Mouse (Mus musculus) kidney, postnatal 25 days (tissue): ENCODE data around the gene Apoa2.

ENCODE experiments used
- DNase-seq, 2 experiments: peaks; one replicate each; pipeline ENCODE4 v3.0.0; 2021; ENCODE audit warnings: mixed read lengths in 2 of 2

Apoa2 gene

GRCm38 (mm10) chr1:171262594-171263130, 37.8 kb downstream of the Apoa2 start:
- peak; percentile 77 to 82 for DNase-seq

- DNase-seq, result peak; percentile 61 to 64
These were observed 38.3 kb downstream of the Apoa2 start for GRCm38 (mm10) chr1:171263185-171263611.

GRCm38 (mm10) chr1:171263666-171264461, 39.0 kb downstream of the Apoa2 start:
- peak in 1 of 2 experiments; percentile 40 for DNase-seq

GRCm38 (mm10) chr1:171265971-171266744, 41.3 kb downstream of the Apoa2 start:
- DNase-seq, result no peak

- DNase-seq, result no peak
These were observed 43.5 kb downstream of the Apoa2 start for GRCm38 (mm10) chr1:171268341-171268740.

GRCm38 (mm10) chr1:171269848-171270572, 45.2 kb downstream of the Apoa2 start, which contains the start of gene B4galt3:
Gene B4galt3, plus strand, starts transcription at chr1:171270328.
- peak; percentile 97 to 98 for DNase-seq

DNA sequence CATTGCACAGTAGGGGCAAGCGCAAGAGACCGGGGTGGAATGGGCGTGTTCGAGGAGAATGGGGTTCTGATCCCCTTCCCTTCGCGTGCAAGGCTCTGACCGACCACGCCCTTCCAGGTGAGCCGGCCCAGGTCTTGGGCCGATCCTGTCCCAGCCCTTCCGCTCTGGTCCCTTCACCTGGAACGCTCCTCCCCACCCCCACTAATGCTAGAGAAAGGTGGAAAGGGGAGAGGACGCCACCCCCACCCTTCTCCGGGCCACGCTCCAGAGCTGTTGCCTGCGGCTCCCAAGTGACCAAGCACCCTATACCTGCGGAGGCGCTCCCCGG, 45.7 kb downstream of the Apoa2 start:
- DNase-seq, result peak; percentile 77 to 91

DNA sequence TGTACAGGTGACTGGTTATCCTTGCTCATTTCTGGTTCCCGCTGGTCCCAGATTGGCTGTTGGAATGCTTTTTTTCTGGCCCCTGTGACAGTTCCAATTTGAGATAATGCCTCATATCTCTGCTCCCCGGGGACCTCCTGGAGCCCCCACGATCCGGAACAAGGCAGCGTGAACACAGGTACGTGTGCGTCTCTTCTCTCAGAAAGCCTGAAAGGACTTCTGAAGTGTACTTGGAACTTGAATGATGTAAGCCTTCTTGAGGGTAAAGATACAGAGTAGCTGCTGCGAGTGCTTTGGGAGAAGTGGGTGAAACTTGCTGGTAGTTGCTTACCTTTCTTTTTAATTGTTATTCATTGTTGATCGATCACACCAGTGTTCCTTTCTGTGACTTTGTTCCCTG, 46.3 kb downstream of the Apoa2 start:
- DNase-seq, result peak in 1 of 2 experiments; percentile 32

DNA sequence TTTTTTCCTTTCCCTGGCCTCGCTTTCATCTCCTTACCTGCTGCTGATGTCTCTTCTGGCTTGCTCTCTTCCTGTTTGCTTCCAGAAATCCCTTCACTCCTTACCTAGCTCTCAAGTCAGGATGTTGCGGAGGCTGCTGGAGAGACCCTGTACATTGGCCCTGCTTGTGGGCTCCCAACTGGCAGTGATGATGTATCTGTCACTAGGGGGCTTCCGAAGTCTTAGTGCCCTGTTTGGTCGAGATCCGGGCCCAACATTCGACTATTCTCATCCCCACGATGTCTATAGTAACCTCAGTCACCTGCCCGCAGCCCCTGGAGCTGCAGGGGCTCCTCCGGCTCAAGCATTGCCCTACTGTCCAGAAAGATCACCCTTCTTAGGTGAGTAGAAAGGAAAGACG, 46.8 kb downstream of the Apoa2 start:
- peak in 1 of 2 experiments; percentile 28 for DNase-seq

DNA sequence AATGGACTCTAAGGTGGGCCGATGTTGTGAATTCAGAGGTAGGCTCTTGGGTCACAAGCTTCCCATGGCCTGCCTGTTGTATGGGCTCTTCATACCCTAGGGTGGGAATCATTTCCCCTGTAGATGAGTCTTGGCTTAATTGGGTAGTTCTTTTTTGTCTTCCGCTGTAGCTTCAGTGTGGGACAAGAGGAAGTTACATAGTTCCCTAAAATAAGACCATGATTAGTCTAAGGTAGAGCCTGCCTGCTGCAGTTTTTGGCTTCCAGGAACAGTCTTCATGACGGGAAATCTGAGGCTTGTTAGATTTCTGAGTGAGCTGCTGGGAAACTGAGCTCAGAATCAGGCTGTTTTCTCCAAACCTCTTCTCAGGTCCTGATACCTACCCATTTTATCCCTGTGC, 47.2 kb downstream of the Apoa2 start:
- no peak for DNase-seq

DNA sequence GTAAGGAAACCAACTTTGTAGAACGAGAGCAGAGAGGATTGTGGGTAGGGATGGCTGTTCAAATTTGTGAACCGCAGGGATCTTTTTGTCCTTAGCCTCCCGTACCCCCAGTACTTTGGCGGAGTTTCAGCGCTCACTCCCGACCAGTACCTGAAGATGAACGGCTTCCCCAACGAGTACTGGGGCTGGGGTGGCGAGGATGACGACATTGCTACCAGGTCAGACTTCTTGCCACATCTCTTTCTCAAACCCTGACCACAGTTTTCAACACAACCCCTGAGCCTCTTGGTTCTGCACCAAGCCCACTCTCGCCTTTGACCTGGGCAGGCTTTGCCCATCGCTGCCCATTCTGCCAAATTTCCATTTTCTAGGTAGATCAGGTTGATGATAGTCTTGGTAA, 49.3 kb downstream of the Apoa2 start:
- DNase-seq, result peak in 1 of 2 experiments; percentile 28

DNA sequence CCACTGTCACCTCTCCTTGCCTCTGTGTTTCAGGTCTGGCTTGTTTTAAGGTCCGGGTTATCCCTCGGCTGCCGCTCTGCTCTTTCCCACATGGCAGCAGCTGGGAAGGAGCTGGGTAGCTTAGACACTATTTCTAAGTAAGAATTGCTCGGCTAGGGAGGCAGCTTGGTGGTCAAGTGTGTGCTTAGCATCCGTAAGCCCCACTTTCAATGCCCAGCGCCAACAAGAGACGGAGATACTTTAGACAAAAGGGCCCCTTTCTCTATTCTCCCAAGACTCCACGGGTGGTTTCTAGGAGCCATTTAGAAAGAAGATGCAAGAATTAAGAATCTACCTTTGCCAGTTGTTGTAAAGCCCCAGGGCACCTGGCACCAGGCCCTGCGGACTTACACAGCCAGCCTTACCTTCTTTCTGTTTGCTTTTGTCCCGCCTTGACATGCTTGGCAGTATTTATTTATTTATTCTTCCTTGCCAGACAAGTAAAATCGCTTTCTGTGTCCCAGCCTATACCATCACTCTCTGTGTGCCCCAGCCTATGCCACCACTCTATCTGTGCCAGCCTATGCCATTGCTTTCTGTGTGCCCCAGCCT, 50.4 kb downstream of the Apoa2 start:
- DNase-seq, result peak in 1 of 2 experiments; percentile 33
